Mouse (Mus musculus) forebrain, embryonic 13.5 days (tissue): Measurements from ENCODE around the gene BC049715. TPM values are rescaled to one million over a fixed set of nuclear protein-coding genes. Genes with fewer than 3 reads are reported as not detected.
A peak's percentile ranks its signal among the peaks of the same experiment; 100 is the strongest.

Experiments
- ATAC-seq: fragments of 200-750 bp; cut with Nextera tagmentation; 2 replicates; pipeline ENCODE4 v1.8.0; 2017
- H3K27ac ChIP-seq: fragments of 300-500 bp; sonication (generic); 2 replicates; pipeline ENCODE4 v1.5.1; 2015; ENCODE audit warnings: inconsistent platforms, mild to moderate bottlenecking, moderate library complexity
- H3K27me3 ChIP-seq: fragments of 300-500 bp; sonication (generic); 2 replicates; pipeline ENCODE4 v1.6.1; 2015; ENCODE audit warnings: mild to moderate bottlenecking, inconsistent platforms
- H3K36me3 ChIP-seq: fragments of 300-500 bp; sonication (generic); 2 replicates; pipeline ENCODE4 v1.6.1; 2015; ENCODE audit warnings: mild to moderate bottlenecking, inconsistent platforms; ENCODE audit not compliant: poor library complexity, severe bottlenecking
- H3K4me1 ChIP-seq: fragments of 300-500 bp; sonication (generic); 2 replicates; pipeline ENCODE4 v1.6.1; 2015; ENCODE audit warnings: inconsistent platforms
- H3K4me2 ChIP-seq: fragments of 300-500 bp; sonication (generic); 2 replicates; pipeline ENCODE4 v1.6.1; 2015; ENCODE audit warnings: inconsistent platforms, mild to moderate bottlenecking, moderate library complexity
- H3K4me3 ChIP-seq: fragments of 300-500 bp; sonication (generic); 2 replicates; pipeline ENCODE4 v1.5.1; 2015; ENCODE audit warnings: mild to moderate bottlenecking, inconsistent platforms
- H3K9ac ChIP-seq: fragments of 300-500 bp; sonication (generic); 2 replicates; pipeline ENCODE4 v1.6.1; 2015; ENCODE audit warnings: mild to moderate bottlenecking, inconsistent platforms
- H3K9me3 ChIP-seq: fragments of 300-500 bp; sonication (generic); replicated peaks from 2 replicates; pipeline ENCODE4 v1.6.1; 2016; ENCODE audit warnings: inconsistent platforms
- WGBS: fragments of 180-500 bp; shearing (Covaris S2); methylation state at CpG from one replicate; pipeline ENCODE4 v1.1.7; 2015; 5-methylcytosine and 5-hydroxymethylcytosine counted together
- polyA plus RNA-seq: library from polyadenylated mRNA; unstranded; fragments of >200 nt; fragmentation: Nextera tagmentation; extraction: Ambion mirVana; gene quantifications from 2 replicates; pipeline ENCODE4 v1.2.1, GENCODE M21; 2015

BC049715 gene
- polyA plus RNA-seq, 1 experiment from 2014 or later = 0.85 TPM

DNA sequence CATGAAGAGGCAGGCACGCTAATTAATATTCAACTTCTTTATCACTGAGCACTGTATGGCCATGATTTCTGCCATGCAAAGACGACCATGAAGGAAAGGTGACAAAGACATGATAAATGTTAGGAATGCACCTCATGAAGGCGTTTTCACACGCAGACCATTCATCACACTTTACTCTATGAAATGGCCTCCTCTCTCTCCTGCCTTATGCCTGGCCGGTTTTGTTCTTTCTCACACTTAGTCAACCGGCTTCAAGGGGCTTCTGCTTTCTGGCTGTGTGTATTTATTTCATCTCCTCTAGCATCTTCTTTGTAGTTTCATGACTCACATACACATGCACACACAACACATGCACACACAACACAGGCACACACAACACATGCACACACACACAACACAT is 26.2 kb upstream of the BC049715 start:
- Histone ChIP-seq H3K27me3 (no peaks in the 10 kb centered on the region), H3K9ac (no peak overlapping the region), H3K4me2 (no peak overlapping the region), H3K36me3 (no peaks in the 10 kb centered on the region), H3K4me1 (peaks cover 13% of the 10 kb centered on the region), H3K4me3 (no peak overlapping the region), H3K9me3 (no peaks in the 10 kb centered on the region), H3K27ac (no peak overlapping the region)
- no peak for ATAC-seq
- 87% methylated on average over 6 of the region's 6 CpGs for WGBS

DNA sequence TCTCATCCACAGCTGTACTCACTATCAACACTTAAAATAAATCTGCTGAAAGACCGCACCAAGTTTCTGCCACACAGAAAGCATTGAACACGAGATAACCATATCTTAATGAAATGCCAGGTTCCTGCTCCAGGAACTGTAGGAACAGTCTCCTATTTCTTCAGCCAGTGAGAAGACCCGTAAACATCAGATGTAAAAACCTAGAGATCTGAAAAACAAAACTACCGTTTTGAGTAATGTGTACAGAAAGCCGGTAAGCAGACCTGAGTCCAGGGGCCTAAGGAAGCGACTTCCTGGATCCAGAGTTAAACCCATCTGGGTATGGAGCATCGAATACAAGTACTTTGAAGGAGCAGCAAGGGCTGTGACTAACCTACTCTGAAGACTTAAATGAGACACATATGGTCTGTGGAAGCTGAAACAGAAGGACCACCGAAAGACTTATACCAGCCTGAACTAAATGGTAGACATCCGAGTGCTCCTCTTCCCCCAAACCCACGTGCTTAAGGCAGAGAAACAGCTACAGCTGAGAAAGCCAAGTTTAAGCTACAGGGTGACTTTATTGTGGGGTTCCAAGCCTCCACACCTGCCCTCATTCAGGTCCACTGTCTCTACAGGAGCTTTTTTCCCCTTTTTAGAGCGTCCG is 24.2 kb upstream of the BC049715 start:
- Histone ChIP-seq H3K4me3 (peak overlapping the region; percentile 65), H3K27me3 (no peaks in the 10 kb centered on the region), H3K4me2 (peak overlapping the region; percentile 75), H3K9ac (peak overlapping the region; percentile 95), H3K27ac (peak overlapping the region; percentile 100), H3K36me3 (no peaks in the 10 kb centered on the region), H3K9me3 (no peaks in the 10 kb centered on the region), H3K4me1 (peaks cover 13% of the 10 kb centered on the region)
- no peak; the same call in 1 of the 2 replicates for ATAC-seq
- WGBS = 22% methylated on average over 12 of the region's 12 CpGs

DNA sequence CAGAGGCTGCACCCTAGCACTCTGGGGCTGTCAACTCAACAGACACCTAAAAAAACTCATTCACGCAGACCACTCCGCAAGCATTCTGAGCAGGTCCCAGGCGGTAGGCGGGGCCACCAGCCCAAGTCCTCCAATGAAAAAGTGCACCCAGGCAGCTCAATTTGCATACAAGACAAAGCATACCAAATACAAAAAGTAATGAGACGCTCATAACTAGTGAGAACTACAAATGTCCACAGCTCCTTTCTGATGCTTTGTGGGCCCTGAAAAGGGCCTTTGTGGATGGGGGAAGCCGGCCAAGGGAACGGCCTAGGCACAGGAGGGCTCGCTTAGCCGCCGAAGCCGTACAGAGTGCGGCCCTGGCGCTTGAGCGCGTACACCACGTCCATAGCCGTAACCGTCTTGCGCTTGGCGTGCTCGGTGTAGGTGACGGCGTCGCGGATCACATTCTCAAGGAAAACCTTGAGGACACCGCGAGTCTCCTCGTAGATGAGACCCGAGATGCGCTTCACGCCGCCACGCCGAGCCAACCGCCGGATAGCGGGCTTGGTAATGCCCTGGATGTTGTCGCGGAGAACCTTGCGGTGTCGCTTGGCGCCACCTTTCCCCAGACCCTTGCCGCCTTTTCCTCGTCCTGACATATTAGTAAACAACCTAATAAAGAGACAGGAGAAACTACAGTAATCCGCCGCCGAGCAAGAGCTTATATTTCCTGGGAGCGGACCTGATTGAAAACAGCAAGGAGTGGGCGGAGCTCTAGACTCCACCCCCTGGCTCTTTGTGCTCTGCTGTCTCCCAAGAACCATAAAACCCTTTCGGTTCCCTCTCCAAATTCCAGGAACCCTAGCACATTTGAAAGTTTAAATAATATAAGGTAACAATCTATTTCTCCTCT is 23.4 kb upstream of the BC049715 start, which contains the start of gene Hist4h4:
Gene Hist4h4, minus strand, starts transcription at position 677 of the 895 bp plus-strand sequence.
- H3K27me3 ChIP-seq = no peaks in the 10 kb centered on the region
- peak; percentile 78 for ATAC-seq
- peak within 1 kb of the TSS; percentile 95 for H3K9ac ChIP-seq
- WGBS = under 1% methylated on average over 50 of the region's 50 CpGs
- peak within 1 kb of the TSS; percentile 100 for H3K27ac ChIP-seq
- H3K9me3 ChIP-seq = no peaks in the 10 kb centered on the region
- no peaks in the 10 kb centered on the region for H3K36me3 ChIP-seq
- peak within 1 kb of the TSS; percentile 65 for H3K4me3 ChIP-seq
- H3K4me2 ChIP-seq = peak within 1 kb of the TSS; percentile 75
- peaks cover 17% of the 10 kb centered on the region for H3K4me1 ChIP-seq

DNA sequence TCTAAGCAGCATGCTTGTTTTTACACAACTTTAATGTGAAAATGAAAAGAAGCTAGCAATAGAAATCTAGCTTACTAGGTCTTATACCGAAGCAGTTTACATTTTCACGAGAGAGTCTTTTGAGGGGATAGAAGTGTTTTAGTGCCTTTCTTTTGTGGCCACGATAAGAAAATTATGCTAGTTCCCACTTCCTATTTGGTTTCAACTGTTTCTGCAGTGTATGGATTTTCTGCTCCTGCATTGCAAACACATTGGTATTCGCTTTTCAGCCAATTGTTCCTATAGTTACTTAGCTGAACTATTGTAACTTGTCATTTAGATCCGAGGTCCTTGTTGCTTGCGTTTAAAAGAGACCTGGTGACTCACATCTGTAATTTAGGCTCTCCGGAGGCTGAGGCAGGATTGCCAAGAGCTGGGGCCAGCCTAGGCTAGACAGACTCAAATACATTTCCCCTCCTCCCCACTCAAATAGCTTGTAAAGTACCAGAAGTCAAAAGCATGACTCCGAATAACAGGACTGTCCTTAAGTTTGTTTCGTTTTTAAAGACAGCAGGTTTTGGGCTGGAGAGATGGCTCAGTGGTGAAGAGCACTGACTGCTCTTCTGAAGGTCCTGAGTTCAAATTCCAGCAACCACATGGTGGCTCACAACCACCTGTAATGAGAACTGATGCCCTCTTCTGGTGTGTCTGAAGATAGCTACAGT is 22.6 kb upstream of the BC049715 start:
- ATAC-seq = no peak
- peak overlapping the region; percentile 65 for H3K4me3 ChIP-seq
- H3K27me3 ChIP-seq = no peaks in the 10 kb centered on the region
- 31% methylated on average over 9 of the region's 9 CpGs for WGBS
- H3K4me1 ChIP-seq = peaks cover 26% of the 10 kb centered on the region
- peak overlapping the region; percentile 75 for H3K4me2 ChIP-seq
- H3K9ac ChIP-seq = peak overlapping the region; percentile 95
- peak overlapping the region; percentile 100 for H3K27ac ChIP-seq
- no peaks in the 10 kb centered on the region for H3K9me3 ChIP-seq
- no peaks in the 10 kb centered on the region for H3K36me3 ChIP-seq

DNA sequence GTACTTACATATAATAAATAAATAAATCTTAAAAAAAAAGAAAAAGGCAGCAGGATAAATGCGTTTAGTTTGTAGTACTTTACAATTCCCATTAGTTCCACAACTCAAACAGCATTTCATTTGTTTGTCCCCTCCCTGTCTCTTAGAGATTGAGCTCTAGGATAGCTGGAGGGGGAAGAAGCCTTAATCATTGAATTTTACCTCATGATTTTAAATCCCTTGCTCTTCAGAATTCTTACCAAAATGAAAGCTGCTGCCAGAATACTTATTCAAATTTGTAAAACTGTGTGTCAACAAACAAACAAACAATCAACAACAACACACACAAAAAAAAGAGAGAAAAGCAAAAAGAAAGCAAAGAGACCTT is 22.0 kb upstream of the BC049715 start:
- peaks cover under 1% of the 10 kb centered on the region for H3K36me3 ChIP-seq
- no peak overlapping the region for H3K4me3 ChIP-seq
- H3K4me1 ChIP-seq = peaks cover 29% of the 10 kb centered on the region
- no peaks in the 10 kb centered on the region for H3K27me3 ChIP-seq
- no peak overlapping the region for H3K9ac ChIP-seq
- no peaks in the 10 kb centered on the region for H3K9me3 ChIP-seq
- no peak for ATAC-seq
- 88% methylated on average over 1 of the region's 1 CpGs for WGBS
- no peak overlapping the region for H3K4me2 ChIP-seq
- H3K27ac ChIP-seq = no peak overlapping the region

DNA sequence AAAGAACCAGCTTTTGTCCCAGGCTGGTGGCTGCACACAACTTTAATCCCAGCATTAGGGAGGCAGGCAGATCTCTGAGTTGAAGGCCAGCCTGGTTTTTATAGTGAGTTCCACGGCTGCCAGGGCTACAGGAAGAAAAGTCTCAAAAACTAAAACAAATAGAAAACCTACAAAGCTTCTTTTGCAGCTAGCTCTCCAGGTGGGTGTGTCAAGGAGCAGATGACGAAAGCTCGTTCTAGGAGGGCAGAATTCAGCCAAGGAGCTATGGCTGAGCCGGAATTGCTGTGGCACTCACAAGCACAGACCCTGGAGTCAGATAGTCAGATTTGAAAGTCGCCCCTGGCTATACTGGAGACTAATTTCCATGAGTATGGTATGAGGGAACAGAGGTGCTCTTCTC is 20.6 kb upstream of the BC049715 start:
- H3K9me3 ChIP-seq = no peaks in the 10 kb centered on the region
- no peaks in the 10 kb centered on the region for H3K27me3 ChIP-seq
- WGBS = 68% methylated on average over 5 of the region's 5 CpGs
- H3K4me2 ChIP-seq = no peak overlapping the region
- ATAC-seq = no peak
- peaks cover 9% of the 10 kb centered on the region for H3K36me3 ChIP-seq
- peaks cover 29% of the 10 kb centered on the region for H3K4me1 ChIP-seq
- no peak overlapping the region for H3K27ac ChIP-seq
- no peak overlapping the region for H3K4me3 ChIP-seq
- no peak overlapping the region for H3K9ac ChIP-seq

DNA sequence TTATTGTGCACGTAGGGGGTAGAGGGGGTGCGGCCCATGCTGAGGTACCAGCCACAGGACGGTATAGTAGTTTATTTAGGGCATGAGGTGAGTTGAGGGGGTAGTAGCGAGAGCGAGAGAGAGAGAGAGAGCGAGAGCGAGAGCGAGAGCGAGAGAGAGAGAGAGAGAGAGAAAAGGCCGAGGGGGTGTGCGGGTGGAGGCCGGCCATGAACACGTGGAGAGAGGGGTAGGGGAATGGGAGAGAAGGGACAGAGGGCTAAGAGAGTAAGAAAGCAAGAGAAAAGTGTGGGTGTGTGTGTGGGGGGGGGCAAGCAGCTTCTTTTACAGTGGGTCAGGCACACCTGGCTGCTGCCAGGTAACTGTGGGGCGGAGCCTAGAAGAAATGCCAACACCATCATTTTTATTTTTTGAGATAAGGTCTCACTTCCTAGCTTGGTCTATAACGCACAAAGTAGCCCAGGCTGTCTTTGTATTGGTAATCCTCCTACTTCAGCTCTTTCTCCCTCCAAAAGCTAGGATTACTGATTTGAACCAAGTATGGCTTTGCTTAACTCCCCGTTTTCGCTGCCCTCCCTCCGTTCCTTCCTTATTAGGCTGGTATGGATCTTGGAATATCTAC is 19.9 kb upstream of the BC049715 start:
- 0 out of 2 replicates have a peak overlapping the region, but pooled peaks have one; percentile 50 for H3K9ac ChIP-seq
- 34% methylated on average over 18 of the region's 18 CpGs for WGBS

DNA sequence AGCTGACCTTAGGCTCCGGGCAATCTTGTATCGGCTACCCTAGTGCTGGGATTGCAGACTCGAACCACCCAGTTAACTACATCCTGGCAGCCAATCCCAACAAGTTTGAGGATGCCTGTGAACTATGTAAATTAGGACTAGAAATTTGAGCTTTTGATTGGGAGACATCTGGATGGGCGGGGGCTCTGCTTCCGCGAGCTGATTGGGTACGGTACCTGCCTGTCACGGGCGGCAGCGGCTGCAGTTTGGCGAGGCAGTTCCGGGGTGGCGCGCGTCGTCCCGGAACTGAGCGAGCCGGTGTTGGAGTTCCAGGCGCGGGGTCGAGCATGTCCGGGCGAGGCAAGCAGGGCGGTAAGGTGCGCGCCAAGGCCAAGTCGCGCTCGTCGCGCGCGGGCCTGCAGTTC is 19.4 kb upstream of the BC049715 start, which contains the start of gene H2afj:
Gene H2afj, plus strand, starts transcription at position 231 of the 404 bp plus-strand sequence.
- peak; percentile 89 for ATAC-seq
- H3K36me3 ChIP-seq = peaks cover 19% of the 10 kb centered on the region
- WGBS = under 1% methylated on average over 34 of the region's 34 CpGs
- H3K4me3 ChIP-seq = peak within 1 kb of the TSS; percentile 84
- no peak within 1 kb of the TSS; the same call in 1 of the 2 replicates for H3K27ac ChIP-seq
- peak within 1 kb of the TSS; percentile 81 for H3K9ac ChIP-seq
- H3K4me1 ChIP-seq = peaks cover 27% of the 10 kb centered on the region
- no peaks in the 10 kb centered on the region for H3K9me3 ChIP-seq
- H3K4me2 ChIP-seq = peak within 1 kb of the TSS; percentile 98
- H3K27me3 ChIP-seq = no peaks in the 10 kb centered on the region

More for the DNA sequence above, 19.9 kb upstream of the BC049715 start:
- peaks cover 16% of the 10 kb centered on the region for H3K36me3 ChIP-seq
- peaks cover 29% of the 10 kb centered on the region for H3K4me1 ChIP-seq
- H3K4me2 ChIP-seq = peak overlapping the region; percentile 98
- H3K27me3 ChIP-seq = no peaks in the 10 kb centered on the region
- peak overlapping the region; percentile 84 for H3K4me3 ChIP-seq
- ATAC-seq = no peak
- no peak overlapping the region for H3K27ac ChIP-seq
- H3K9me3 ChIP-seq = no peaks in the 10 kb centered on the region

DNA sequence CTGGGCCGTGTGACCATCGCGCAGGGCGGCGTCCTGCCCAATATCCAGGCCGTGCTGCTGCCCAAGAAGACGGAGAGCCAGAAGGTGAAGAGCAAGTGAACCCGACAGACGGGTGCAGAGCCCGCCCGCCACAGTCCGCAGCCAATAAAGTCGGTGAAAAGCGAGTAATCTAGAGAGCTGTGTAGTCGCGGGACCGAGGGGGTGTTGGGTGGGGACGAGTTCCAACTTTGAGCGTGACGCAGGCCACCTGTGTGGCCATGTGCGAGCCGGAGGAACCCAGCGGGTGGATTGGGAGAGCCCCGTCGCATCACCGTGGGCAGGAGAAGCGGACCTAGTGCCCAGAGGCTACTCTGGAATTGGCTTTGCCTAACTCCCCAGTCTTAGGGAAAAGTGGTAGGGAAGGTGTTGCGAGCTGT is 18.8 kb upstream of the BC049715 start:
- WGBS = under 1% methylated on average over 28 of the region's 28 CpGs
- peak overlapping the region; percentile 98 for H3K4me2 ChIP-seq
- peak overlapping the region; percentile 81 for H3K9ac ChIP-seq
- H3K9me3 ChIP-seq = no peaks in the 10 kb centered on the region
- H3K27me3 ChIP-seq = no peaks in the 10 kb centered on the region
- H3K4me1 ChIP-seq = peaks cover 21% of the 10 kb centered on the region
- peaks cover 24% of the 10 kb centered on the region for H3K36me3 ChIP-seq
- H3K4me3 ChIP-seq = peak overlapping the region; percentile 84
- ATAC-seq = peak; percentile 2; the same call in 1 of the 2 replicates
- H3K27ac ChIP-seq = no peak overlapping the region; the same call in 1 of the 2 replicates

DNA sequence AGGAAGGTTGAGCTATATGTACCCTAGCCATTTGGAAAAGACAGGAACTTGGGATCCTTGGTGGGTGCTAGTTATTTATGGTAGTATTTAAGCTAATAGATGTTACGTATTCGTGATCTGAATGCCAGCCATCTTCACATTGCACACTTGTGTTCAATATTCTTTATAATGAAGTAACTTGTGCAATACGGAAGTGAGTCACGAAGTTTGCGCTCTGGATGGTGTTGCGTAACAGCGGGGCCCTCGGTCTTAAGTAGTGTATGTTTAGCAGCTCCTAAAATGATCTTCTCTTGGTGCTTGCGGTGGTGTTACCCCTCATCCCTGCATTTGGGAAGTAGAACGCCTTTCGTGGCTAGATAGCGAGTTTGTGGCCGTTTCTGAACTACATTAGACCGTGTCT is 18.3 kb upstream of the BC049715 start:
- Histone ChIP-seq H3K4me3 (peak overlapping the region; percentile 84), H3K4me2 (peak overlapping the region; percentile 98), H3K36me3 (peaks cover 28% of the 10 kb centered on the region), H3K9me3 (no peaks in the 10 kb centered on the region), H3K27ac (no peak overlapping the region), H3K4me1 (peaks cover 21% of the 10 kb centered on the region), H3K9ac (peak overlapping the region; percentile 81), H3K27me3 (no peaks in the 10 kb centered on the region)
- WGBS = 41% methylated on average over 14 of the region's 14 CpGs
- ATAC-seq = no peak

DNA sequence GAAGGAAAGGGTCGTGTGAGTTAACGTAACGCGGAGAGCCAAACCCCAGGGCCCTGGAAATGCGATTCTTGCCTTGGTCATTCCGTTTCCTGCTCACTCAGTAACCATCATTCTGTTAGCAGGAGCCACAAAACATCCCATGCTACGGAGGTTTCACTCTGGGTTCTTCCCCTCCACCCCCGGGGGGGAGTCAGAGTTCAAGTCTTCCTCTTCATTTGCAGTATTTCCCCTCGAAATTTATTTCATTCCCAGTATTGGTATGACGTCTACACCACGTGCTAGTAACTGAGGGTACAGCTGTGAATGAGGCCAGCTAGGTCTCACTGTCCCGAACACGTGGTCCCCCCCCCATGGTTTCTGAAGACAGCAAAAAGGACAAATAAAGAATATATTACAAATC is 17.8 kb upstream of the BC049715 start:
- ATAC-seq = no peak
- no peaks in the 10 kb centered on the region for H3K27me3 ChIP-seq
- peak overlapping the region; percentile 98 for H3K4me2 ChIP-seq
- H3K36me3 ChIP-seq = peaks cover 34% of the 10 kb centered on the region
- no peaks in the 10 kb centered on the region for H3K9me3 ChIP-seq
- H3K4me1 ChIP-seq = peaks cover 20% of the 10 kb centered on the region
- H3K9ac ChIP-seq = no peak overlapping the region
- peak overlapping the region; percentile 84; the same call in 1 of the 2 replicates for H3K4me3 ChIP-seq
- H3K27ac ChIP-seq = no peak overlapping the region
- 88% methylated on average over 13 of the region's 13 CpGs for WGBS
